Mouse (Mus musculus): ENCODE data around the gene Map4k1.

GRCm38 (mm10) chr7:29050797-29051196, 68.9 kb downstream of the Map4k1 start:
- TF ChIP-seq GATA1 (IDR thresholded peaks at IDR 0.05; ENCODE audit: low read length) (no peak), TAL1 (IDR thresholded peaks at IDR 0.05; ENCODE audit: low read length) (no peak)
